Mouse (Mus musculus): Measurements from ENCODE around the gene Pitpna. TPM values are rescaled to one million over a fixed set of nuclear protein-coding genes. Genes with fewer than 3 reads are reported as not detected.

Pitpna gene
- total RNA-seq, 1 experiment from 2014 or later = 182 TPM

- peak; percentile 60 for DNase-seq
Observed at GRCm38 (mm10) chr11:75563851-75564548, 23.9 kb upstream of the Pitpna start.

- peak; percentile 74 for DNase-seq
Observed at GRCm38 (mm10) chr11:75565849-75566248, 22.0 kb upstream of the Pitpna start.

- no peak for DNase-seq
Observed at GRCm38 (mm10) chr11:75566276-75567196, 21.4 kb upstream of the Pitpna start.

- DNase-seq = no peak
Observed at GRCm38 (mm10) chr11:75567346-75568114, 20.4 kb upstream of the Pitpna start.

GRCm38 (mm10) chr11:75568115-75568511 lies 19.8 kb upstream of the Pitpna start:
- DNase-seq = no peak

- DNase-seq = no peak
Observed at GRCm38 (mm10) chr11:75568962-75569361, 18.9 kb upstream of the Pitpna start.

- no peak for DNase-seq
Observed at GRCm38 (mm10) chr11:75570375-75571125, 17.3 kb upstream of the Pitpna start.

GRCm38 (mm10) chr11:75571126-75571990 lies 16.5 kb upstream of the Pitpna start:
- peak; percentile 36 for DNase-seq

- DNase-seq = no peak
Observed at GRCm38 (mm10) chr11:75572301-75572791, 15.6 kb upstream of the Pitpna start.

- peak; percentile 93 for DNase-seq
Observed at GRCm38 (mm10) chr11:75572854-75573650, 14.8 kb upstream of the Pitpna start.

GRCm38 (mm10) chr11:75574378-75575123 lies 13.3 kb upstream of the Pitpna start:
- no peak for DNase-seq

GRCm38 (mm10) chr11:75575560-75576123 lies 12.3 kb upstream of the Pitpna start:
- no peak for DNase-seq

- DNase-seq = no peak
Observed at GRCm38 (mm10) chr11:75578609-75579008, 9.3 kb upstream of the Pitpna start.

GRCm38 (mm10) chr11:75581495-75582149 lies 6.3 kb upstream of the Pitpna start:
- DNase-seq = no peak

GRCm38 (mm10) chr11:75583521-75583920 lies 4.4 kb upstream of the Pitpna start:
- DNase-seq = no peak

- DNase-seq = no peak
Observed at GRCm38 (mm10) chr11:75585061-75585460, 2.8 kb upstream of the Pitpna start.

- DNase-seq = no peak
Observed at GRCm38 (mm10) chr11:75585978-75586377, 1.9 kb upstream of the Pitpna start.

- DNase-seq = no peak
Observed at GRCm38 (mm10) chr11:75586963-75587362, 934 bp upstream of the Pitpna start.

All from adrenal gland, postnatal 25 days (tissue).